ENCODE assay signal across 28 mouse cellular contexts in the genomic region with DNA sequence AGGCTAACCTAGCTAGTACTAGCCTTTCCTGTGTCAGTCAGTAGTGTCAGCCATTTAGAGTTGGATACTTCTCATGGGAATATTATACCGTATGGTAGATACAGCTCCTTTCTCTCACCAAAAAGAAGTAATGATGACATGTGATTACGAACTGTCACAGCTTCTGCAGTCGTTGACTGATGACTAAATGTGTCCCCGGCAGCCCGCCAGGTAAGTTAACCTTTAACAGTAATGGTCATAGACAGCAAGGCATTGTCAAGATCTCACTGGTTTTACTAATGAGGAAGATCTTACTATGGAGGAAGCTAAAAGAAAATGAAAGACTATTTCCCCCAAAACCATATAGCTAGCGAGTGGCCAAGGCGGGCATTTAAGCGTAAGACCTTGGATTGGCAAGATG. TPM values are rescaled to one million over a fixed set of nuclear protein-coding genes. Genes with fewer than 3 reads are reported as not detected.
A peak's percentile ranks its signal among the peaks of the same experiment; 100 is the strongest.
DNase-seq lines count a peak whose midpoint lies in the region; ATAC-seq and TF ChIP-seq lines count a peak whose summit lies in the region.
"Had no signal": no experiment of that assay in that cellular context is flagged by ENCODE, and none has a peak within 500 bp of the region (broad histone marks: within the 10 kb centered on the region; RNA-seq: fewer than 3 reads in every experiment).

No protein-coding gene starts in this region.

- H3K4me1 ChIP-seq in kidney, embryonic 16.5 days (ENCODE audit: insufficient read depth, low read length) = peaks cover 19% of the 10 kb centered on the region
- H3K4me1 ChIP-seq in intestine, postnatal 0 days (replicated peaks; ENCODE audit: control insufficient read depth, insufficient read depth, low read length) = 0 out of 2 replicates have a peak, but pooled peaks cover 15% of the 10 kb centered on the region
- peaks cover 22% of the 10 kb centered on the region; the same call in 1 of the 2 replicates for H3K4me1 ChIP-seq in small intestine, adult 2 months (ENCODE audit: control insufficient read depth, insufficient read depth, insufficient read length, low read length)

- no peak overlapping the region for H3K4me3 ChIP-seq in kidney, embryonic 16.5 days (ENCODE audit: low read length)
- H3K4me3 ChIP-seq in intestine, postnatal 0 days (ENCODE audit: low read depth, low read length) = no peak overlapping the region
- no peak overlapping the region; the same call in 1 of the 2 replicates for H3K4me3 ChIP-seq in small intestine, adult 2 months (ENCODE audit: low read depth, low read length)
- H3K4me3 ChIP-seq: heart, embryonic 10.5 days; heart, embryonic 15.5 days; megakaryocyte, embryonic 14.5 days; midbrain, embryonic 12.5 days; neural tube, embryonic 13.5 days had no signal

- no peak overlapping the region for H3K4me2 ChIP-seq in kidney, embryonic 16.5 days (replicated peaks; ENCODE audit: low read depth, low read length)
- 0 out of 2 replicates have a peak overlapping the region, but pooled peaks have one; percentile 4 for H3K4me2 ChIP-seq in intestine, postnatal 0 days (replicated peaks; ENCODE audit: low read depth)
- H3K4me2 ChIP-seq: heart, embryonic 15.5 days; midbrain, embryonic 12.5 days; neural tube, embryonic 13.5 days had no signal

- no peak for TF ChIP-seq CTCF in intestine, postnatal 0 days (IDR thresholded peaks at IDR 0.05; ENCODE audit: low read depth)
- TF ChIP-seq CTCF in small intestine, adult 2 months (IDR thresholded peaks at IDR 0.05; ENCODE audit: extremely low read depth, insufficient read length, insufficient replicate concordance, low read depth, low read length) = no peak

- H3K9me3 ChIP-seq in kidney, embryonic 16.5 days (ENCODE audit: low read length) = no peaks in the 10 kb centered on the region
- H3K9me3 ChIP-seq in intestine, postnatal 0 days (ENCODE audit: control insufficient read depth) = no peaks in the 10 kb centered on the region
- H3K9me3 ChIP-seq: heart, embryonic 10.5 days; heart, embryonic 15.5 days; megakaryocyte, embryonic 14.5 days; midbrain, embryonic 12.5 days; neural tube, embryonic 13.5 days had no signal

- peaks cover 15% of the 10 kb centered on the region; the same call in 1 of the 2 replicates for H3K36me3 ChIP-seq in kidney, embryonic 16.5 days (ENCODE audit: insufficient read depth, low read length)
- peaks cover 10% of the 10 kb centered on the region; the same call in 1 of the 2 replicates for H3K36me3 ChIP-seq in intestine, postnatal 0 days (ENCODE audit: control insufficient read depth, insufficient read depth)
- H3K36me3 ChIP-seq in small intestine, adult 2 months (ENCODE audit: control insufficient read depth, insufficient read depth, low read length) = no peaks in the 10 kb centered on the region
- H3K36me3 ChIP-seq: heart, embryonic 15.5 days had no signal

- no peak overlapping the region for H3K27ac ChIP-seq in kidney, embryonic 16.5 days (ENCODE audit: low read length)
- peak overlapping the region; percentile 70 for H3K27ac ChIP-seq in intestine, postnatal 0 days (ENCODE audit: low read depth, low read length)
- peak overlapping the region; percentile 90 for H3K27ac ChIP-seq in small intestine, adult 2 months (ENCODE audit: insufficient read depth, low read depth, low read length)
- H3K27ac ChIP-seq: heart, embryonic 10.5 days; heart, embryonic 15.5 days; hindbrain, postnatal 0 days; kidney, postnatal 0 days; midbrain, embryonic 12.5 days; neural tube, embryonic 13.5 days had no signal

- no peaks in the 10 kb centered on the region for H3K27me3 ChIP-seq in kidney, embryonic 16.5 days (ENCODE audit: insufficient read depth, low read length)
- no peaks in the 10 kb centered on the region for H3K27me3 ChIP-seq in intestine, postnatal 0 days (replicated peaks; ENCODE audit: control insufficient read depth, insufficient read depth, low read length)
- H3K27me3 ChIP-seq in small intestine, adult 2 months (ENCODE audit: control insufficient read depth, insufficient read depth, low read length) = no peaks in the 10 kb centered on the region
- H3K27me3 ChIP-seq: heart, embryonic 15.5 days; megakaryocyte, embryonic 14.5 days; midbrain, embryonic 12.5 days; neural tube, embryonic 13.5 days; Patski had no signal

- H3K9ac ChIP-seq in kidney, embryonic 16.5 days (replicated peaks; ENCODE audit: low read length) = no peak overlapping the region
- no peak overlapping the region for H3K9ac ChIP-seq in intestine, postnatal 0 days (ENCODE audit: low read depth, low read length)
- H3K9ac ChIP-seq: heart, embryonic 15.5 days; midbrain, embryonic 12.5 days; neural tube, embryonic 13.5 days had no signal

- peak; percentile 82 for DNase-seq in kidney, adult 18-20 months
- DNase-seq in kidney, postnatal 10 days = peak; percentile 76
- DNase-seq in gastrocnemius, postnatal 10 days = no peak
- DNase-seq: adrenal gland, postnatal 14 days; cerebellum, adult 11 months; cerebellum, adult 9-10 months; cerebellum, postnatal 36 days; gastrocnemius, postnatal 14 days; heart, adult 11 months; left cerebral cortex, postnatal 4 days; lung, adult 18-20 months; lung, postnatal 4 days; right cerebral cortex, postnatal 4 days; thymus, postnatal 4 days had no signal

- no peak for TF ChIP-seq POLR2A in small intestine, adult 2 months (IDR thresholded peaks at IDR 0.05; ENCODE audit: low read depth, low read length)

- ATAC-seq in kidney, embryonic 16.5 days (ENCODE audit: low FRiP score, low TSS enrichment) = no peak
- ATAC-seq in intestine, postnatal 0 days = no peak
- ATAC-seq in erythroblast, adult 5-6 weeks (replicated peaks; ENCODE audit: low FRiP score, poor library complexity, severe bottlenecking) = no peak
- ATAC-seq: forebrain, embryonic 14.5 days; hindbrain, postnatal 0 days; lung, postnatal 0 days had no signal

- 91% methylated on average over 8 of the region's 8 CpGs for WGBS in kidney, embryonic 16.5 days
- WGBS in intestine, postnatal 0 days = 61% methylated on average over 8 of the region's 8 CpGs
- WGBS in small intestine, adult 2 months = 39% methylated on average over 8 of the region's 8 CpGs

RNA-seq across cellular contexts. Expression of a gene that starts 38.8 kb away (rescaled TPM):
- 40.5 and 54.9 TPM in 2 replicates for polyA plus RNA-seq in kidney, embryonic 16.5 days (2015; fragmentation: Nextera tagmentation; extraction: Ambion mirVana)
- polyA plus RNA-seq in intestine, postnatal 0 days (2015; fragmentation: Nextera tagmentation; extraction: Ambion mirVana) = 34.5 and 36.5 TPM in 2 replicates
- polyA plus RNA-seq in small intestine, adult 2 months (2012; rRNA removed) = 25.3 and 56.2 TPM in 2 replicates
- 1 to 10 TPM; 7.2 to 7.6 TPM for total RNA-seq in gastrocnemius, postnatal 10 days (2021)
- 3.7 and 5.2 TPM in 2 replicates for total RNA-seq in erythroblast, adult 5-6 weeks (2015; ENCODE audit: low replicate concordance)
- total RNA-seq in erythroblast, adult 5-6 weeks (2017; ENCODE audit: low replicate concordance) = 0.70 and 1.6 TPM in 2 replicates
